ENCODE assay signal across 8 mouse cellular contexts in genomic region chr10:80799070-80799566, GRCm38 (mm10). TPM values are rescaled to one million over a fixed set of nuclear protein-coding genes. Genes with fewer than 3 reads are reported as not detected.
A peak's percentile ranks its signal among the peaks of the same experiment; 100 is the strongest.
DNase-seq lines count a peak whose midpoint lies in the region; ATAC-seq and TF ChIP-seq lines count a peak whose summit lies in the region.

No protein-coding gene starts in this region.

- TF ChIP-seq POLR2A in brain, embryonic 14.5 days (IDR thresholded peaks at IDR 0.05; ENCODE audit: borderline replicate concordance, extremely low read depth, insufficient read depth, insufficient read length, poor library complexity, severe bottlenecking): no peak

- no peaks in the 10 kb centered on the region for H3K27me3 ChIP-seq in hindbrain, postnatal 0 days (ENCODE audit: insufficient read depth, low read length)
- no peaks in the 10 kb centered on the region for H3K27me3 ChIP-seq in neural tube, embryonic 11.5 days (ENCODE audit: control insufficient read depth, insufficient read depth, low read length)

- peak overlapping the region; percentile 99 for H3K27ac ChIP-seq in layer of hippocampus, adult 2 months
- peak overlapping the region; percentile 97 for H3K27ac ChIP-seq in hindbrain, postnatal 0 days
- peak overlapping the region; percentile 95 for H3K27ac ChIP-seq in neural tube, embryonic 11.5 days (ENCODE audit: low read depth, low read length)

- H3K4me2 ChIP-seq in hindbrain, postnatal 0 days (ENCODE audit: low read depth, low read length): peak overlapping the region; percentile 97
- peak overlapping the region; percentile 84 for H3K4me2 ChIP-seq in neural tube, embryonic 11.5 days (ENCODE audit: low read depth)

- ATAC-seq in hindbrain, postnatal 0 days: no peak
- ATAC-seq in neural tube, embryonic 11.5 days (ENCODE audit: insufficient read depth, low FRiP score, low TSS enrichment): no peak

- no peak for DNase-seq in layer of hippocampus, adult 2 months (ENCODE audit: low spot score in 2 of 2)
- DNase-seq in layer of hippocampus, postnatal 10 days (ENCODE audit: low spot score in 2 of 2): no peak
- peak; percentile 33 for DNase-seq in brain, embryonic 14.5 days (ENCODE audit: low read depth)
- DNase-seq in hindbrain, postnatal 0 days (ENCODE audit: low spot score): peak; percentile 43
- DNase-seq in neural tube, embryonic 11.5 days (ENCODE audit: low spot score): no peak
- no peak for DNase-seq in right cerebral cortex, postnatal 36 days (ENCODE audit: low spot score in 2 of 2)
- no peak for DNase-seq in spleen, postnatal 14 days (ENCODE audit: low spot score in 2 of 2)
- DNase-seq in layer of hippocampus, adult 9-11 months: no peak

- H3K9ac ChIP-seq in hindbrain, postnatal 0 days (replicated peaks; ENCODE audit: low read length): peak overlapping the region; percentile 96
- H3K9ac ChIP-seq in neural tube, embryonic 11.5 days (ENCODE audit: low read length): peak overlapping the region; percentile 93

- WGBS in hindbrain, postnatal 0 days: 3% methylated on average over 18 of the region's 18 CpGs
- WGBS in neural tube, embryonic 11.5 days: 2% methylated on average over 18 of the region's 18 CpGs

- no peak for TF ChIP-seq CTCF in layer of hippocampus, adult 2 months (conservative IDR thresholded peaks at IDR 0.05)
- no peak for TF ChIP-seq CTCF in brain, embryonic 14.5 days (IDR thresholded peaks at IDR 0.05; ENCODE audit: borderline replicate concordance, extremely low read depth, insufficient read depth, insufficient read length)
- TF ChIP-seq CTCF in hindbrain, postnatal 0 days (IDR thresholded peaks at IDR 0.05; ENCODE audit: low read depth): no peak

- peaks cover 13% of the 10 kb centered on the region for H3K4me1 ChIP-seq in hindbrain, postnatal 0 days (ENCODE audit: insufficient read depth, low read length)
- H3K4me1 ChIP-seq in neural tube, embryonic 11.5 days (ENCODE audit: control insufficient read depth, insufficient read depth, low read length): peaks cover 18% of the 10 kb centered on the region

- peaks cover 38% of the 10 kb centered on the region for H3K36me3 ChIP-seq in hindbrain, postnatal 0 days (ENCODE audit: insufficient read depth, low read length)
- peaks cover 33% of the 10 kb centered on the region for H3K36me3 ChIP-seq in neural tube, embryonic 11.5 days (ENCODE audit: control insufficient read depth, insufficient read depth, low read length)

- peak overlapping the region; percentile 93 for H3K4me3 ChIP-seq in layer of hippocampus, adult 2 months
- H3K4me3 ChIP-seq in hindbrain, postnatal 0 days (ENCODE audit: low read length): peak overlapping the region; percentile 87
- peak overlapping the region; percentile 92 for H3K4me3 ChIP-seq in neural tube, embryonic 11.5 days (ENCODE audit: low read depth, low read length)

- no peaks in the 10 kb centered on the region for H3K9me3 ChIP-seq in hindbrain, postnatal 0 days (ENCODE audit: low read length)
- H3K9me3 ChIP-seq in neural tube, embryonic 11.5 days (ENCODE audit: control insufficient read depth, low read length): no peaks in the 10 kb centered on the region

RNA-seq across cellular contexts. Expression of gene Plekhj1, which starts 0.7 kb away (rescaled TPM):
- 10 to 100 TPM; 68.4 to 76.3 TPM for total RNA-seq in layer of hippocampus, adult 2 months (2021)
- total RNA-seq in layer of hippocampus, postnatal 10 days (2021): 10 to 100 TPM; 61.9 to 72.8 TPM
- 88.7 and 125 TPM in 2 replicates for polyA plus RNA-seq in brain, embryonic 14.5 days (2012; rRNA removed)
- 74.4 and 82.3 TPM in 2 replicates for total RNA-seq in hindbrain, postnatal 0 days (2014; rRNA removed)
- 99.4 and 103 TPM in 2 replicates for polyA plus RNA-seq in hindbrain, postnatal 0 days (2015; fragmentation: Nextera tagmentation; extraction: Ambion mirVana)
- 150 and 153 TPM in 2 replicates for polyA plus RNA-seq in neural tube, embryonic 11.5 days (2014; fragmentation: Nextera tagmentation; extraction: Ambion mirVana)

RNA-seq across cellular contexts. Expression of gene Sf3a2, which starts 1.1 kb away (rescaled TPM):
- total RNA-seq in layer of hippocampus, adult 2 months (2021): 10 to 100 TPM; 51.7 to 55.1 TPM
- total RNA-seq in layer of hippocampus, postnatal 10 days (2021): 10 to 100 TPM; 42.9 to 45.3 TPM
- polyA plus RNA-seq in brain, embryonic 14.5 days (2012; rRNA removed): 76.3 and 77.0 TPM in 2 replicates
- total RNA-seq in hindbrain, postnatal 0 days (2014; rRNA removed): 14.2 and 22.0 TPM in 2 replicates
- polyA plus RNA-seq in hindbrain, postnatal 0 days (2015; fragmentation: Nextera tagmentation; extraction: Ambion mirVana): 48.7 and 53.2 TPM in 2 replicates
- polyA plus RNA-seq in neural tube, embryonic 11.5 days (2014; fragmentation: Nextera tagmentation; extraction: Ambion mirVana): 96.6 and 101 TPM in 2 replicates

RNA-seq across cellular contexts. Expression of gene Amh, which starts 5.9 kb away (rescaled TPM):
- total RNA-seq in layer of hippocampus, adult 2 months (2021): 1 to 10 TPM; 2.7 to 5.3 TPM
- 1 to 10 TPM; 2.1 to 2.5 TPM for total RNA-seq in layer of hippocampus, postnatal 10 days (2021)
- 1.7 and 2.1 TPM in 2 replicates for polyA plus RNA-seq in brain, embryonic 14.5 days (2012; rRNA removed)
- 0.47 and 2.6 TPM in 2 replicates for total RNA-seq in hindbrain, postnatal 0 days (2014; rRNA removed)
- 0.24 TPM in 1 of 2 replicates, not detected in the other for polyA plus RNA-seq in hindbrain, postnatal 0 days (2015; fragmentation: Nextera tagmentation; extraction: Ambion mirVana)
- polyA plus RNA-seq in neural tube, embryonic 11.5 days (2014; fragmentation: Nextera tagmentation; extraction: Ambion mirVana): not detected in 2 replicates

RNA-seq across cellular contexts. Expression of gene Jsrp1, which starts 14.2 kb away (rescaled TPM):
- total RNA-seq in layer of hippocampus, adult 2 months (2021): 1 to 10 TPM; 1.9 to 2.5 TPM
- 1 to 10 TPM; 1.4 TPM for total RNA-seq in layer of hippocampus, postnatal 10 days (2021)
- 0.21 and 0.45 TPM in 2 replicates for polyA plus RNA-seq in brain, embryonic 14.5 days (2012; rRNA removed)
- total RNA-seq in hindbrain, postnatal 0 days (2014; rRNA removed): 0.22 TPM in 1 of 2 replicates, not detected in the other
- 1.4 and 1.6 TPM in 2 replicates for polyA plus RNA-seq in hindbrain, postnatal 0 days (2015; fragmentation: Nextera tagmentation; extraction: Ambion mirVana)
- 1.6 and 1.9 TPM in 2 replicates for polyA plus RNA-seq in neural tube, embryonic 11.5 days (2014; fragmentation: Nextera tagmentation; extraction: Ambion mirVana)

RNA-seq across cellular contexts. Expression of gene Oaz1, which starts 27.3 kb away (rescaled TPM):
- total RNA-seq in layer of hippocampus, adult 2 months (2021): 100 to 1,000 TPM; 478 to 493 TPM
- 100 to 1,000 TPM; 399 to 419 TPM for total RNA-seq in layer of hippocampus, postnatal 10 days (2021)
- polyA plus RNA-seq in brain, embryonic 14.5 days (2012; rRNA removed): 685 and 1,025 TPM in 2 replicates
- total RNA-seq in hindbrain, postnatal 0 days (2014; rRNA removed): 1,128 and 1,180 TPM in 2 replicates
- polyA plus RNA-seq in hindbrain, postnatal 0 days (2015; fragmentation: Nextera tagmentation; extraction: Ambion mirVana): 1,097 and 1,185 TPM in 2 replicates
- 1,810 and 1,847 TPM in 2 replicates for polyA plus RNA-seq in neural tube, embryonic 11.5 days (2014; fragmentation: Nextera tagmentation; extraction: Ambion mirVana)

Comparison
In these comparisons a context has a peak if more than half of its experiments do, and no peak if none do; other contexts are left out.
1. DNase-seq: peak in brain, embryonic 14.5 days (single experiment) and hindbrain, postnatal 0 days (single experiment); none in layer of hippocampus, adult 2 months (0 of 2), layer of hippocampus, postnatal 10 days (0 of 2), neural tube, embryonic 11.5 days (single experiment), right cerebral cortex, postnatal 36 days (0 of 2), spleen, postnatal 14 days (0 of 2) and layer of hippocampus, adult 9-11 months (single experiment).
2. Peak in every context shown above with its lines, with median percentiles within 50 percentile points of each other: H3K27ac ChIP-seq and H3K4me3 ChIP-seq.